15 mouse cellular contexts compared by ENCODE assay signal in genomic region chr2:121799051-121799450, GRCm38 (mm10). TPM values are rescaled to one million over a fixed set of nuclear protein-coding genes. Genes with fewer than 3 reads are reported as not detected.
"Had no signal": no experiment of that assay in that cellular context is flagged by ENCODE, and none has a peak within 500 bp of the region (broad histone marks: within the 10 kb centered on the region; RNA-seq: fewer than 3 reads in every experiment).

No protein-coding gene starts in this region.

- DNase-seq: kidney, adult 8-10 months; kidney, postnatal 25 days; liver; liver, embryonic 13.5 days; liver, postnatal 0 days; lung, postnatal 14 days; right cerebral cortex, postnatal 25 days; thymus, postnatal 25 days had no signal

- ATAC-seq: inflammation-experienced regulatory T-cells, adult 6 months; intestine, postnatal 0 days; liver, postnatal 0 days had no signal

- H3K9me3 ChIP-seq: liver, embryonic 13.5 days; lung, embryonic 15.5 days; midbrain, embryonic 12.5 days had no signal

- H3K4me2 ChIP-seq: limb, embryonic 12.5 days; liver, embryonic 13.5 days; lung, embryonic 15.5 days; midbrain, embryonic 12.5 days had no signal

- H3K4me3 ChIP-seq: limb, embryonic 12.5 days; liver, embryonic 13.5 days; lung, embryonic 15.5 days; megakaryocyte, embryonic 14.5 days; midbrain, embryonic 12.5 days had no signal

- H3K9ac ChIP-seq: limb, embryonic 12.5 days; liver, embryonic 13.5 days; liver, postnatal 0 days; lung, embryonic 15.5 days; midbrain, embryonic 12.5 days had no signal

- H3K27me3 ChIP-seq: limb, embryonic 12.5 days; midbrain, embryonic 12.5 days had no signal

- H3K4me1 ChIP-seq: limb, embryonic 12.5 days; liver, embryonic 13.5 days; lung, embryonic 15.5 days; megakaryocyte, embryonic 14.5 days had no signal

- H3K36me3 ChIP-seq: limb, embryonic 12.5 days; liver, embryonic 13.5 days; lung, embryonic 15.5 days; midbrain, embryonic 12.5 days had no signal

- H3K27ac ChIP-seq: limb, embryonic 12.5 days; liver, embryonic 13.5 days; lung, embryonic 15.5 days; macrophage; midbrain, embryonic 12.5 days had no signal

RNA-seq across cellular contexts. Expression of gene Frmd5, which starts 7.8 kb away (rescaled TPM):
- polyA plus RNA-seq: macrophage had no signal
